Mouse (Mus musculus): ENCODE results near the gene Emilin1. TPM values are rescaled to one million over a fixed set of nuclear protein-coding genes. Genes with fewer than 3 reads are reported as not detected.

Gene Emilin1
- polyA plus RNA-seq (2015; fragmentation: Nextera tagmentation; extraction: Ambion mirVana), result 41.6 and 42.7 TPM in 2 replicates

DNA sequence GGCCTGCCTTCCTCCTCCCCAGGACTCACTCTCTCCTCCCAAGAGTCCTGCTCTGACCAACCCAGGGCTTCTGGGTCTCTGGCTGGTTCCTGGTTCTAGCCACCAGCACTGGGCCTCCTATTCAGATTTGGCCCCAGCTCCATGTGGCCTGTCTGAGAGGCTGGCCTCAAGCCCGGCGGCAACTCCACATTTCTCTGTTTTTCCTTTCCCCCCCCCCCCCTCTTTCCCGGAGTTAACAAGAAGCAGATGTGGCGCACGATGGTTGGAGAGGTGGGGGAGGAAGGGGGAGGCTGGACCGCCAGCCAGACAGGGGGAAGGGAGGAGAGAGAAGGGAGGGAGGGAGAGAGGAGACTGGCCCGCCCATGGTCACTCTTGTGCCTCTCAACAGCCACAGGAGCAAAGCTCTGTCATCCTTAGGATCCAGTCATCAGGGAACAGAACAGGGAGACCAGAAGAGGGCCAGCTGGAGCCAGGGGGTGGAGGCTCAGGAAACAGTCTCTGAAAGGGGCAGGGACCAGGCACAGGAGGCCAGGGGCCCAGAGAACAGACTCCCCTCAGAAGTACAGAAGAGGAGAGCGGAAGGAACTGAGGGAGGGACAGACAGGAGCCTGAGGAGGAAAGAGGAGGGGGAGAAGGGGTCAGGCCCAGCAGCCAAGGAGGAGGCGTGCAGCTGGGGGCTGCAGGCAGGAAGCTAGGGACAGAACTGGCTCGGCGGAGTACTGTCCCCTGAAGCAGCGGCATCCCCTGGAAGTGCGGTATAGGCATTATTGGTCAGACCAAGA is at the start of gene Emilin1:
Gene Emilin1, plus strand, starts transcription at position 343 of the 782 bp plus-strand sequence.
- H3K4me2 ChIP-seq, result peak within 1 kb of the TSS; percentile 67
- DNase-seq (no peak), ATAC-seq (ENCODE audit: low read depth) (peak; percentile 34)
- peaks cover 16% of the 10 kb centered on the region for H3K36me3 ChIP-seq
- 21% methylated on average over 13 of the region's 13 CpGs for WGBS (ENCODE audit: insufficient replicate concordance)
- H3K9ac ChIP-seq, result peak within 1 kb of the TSS; percentile 72
- H3K27me3 ChIP-seq, result no peaks in the 10 kb centered on the region
- H3K27ac ChIP-seq, result peak within 1 kb of the TSS; percentile 83
- H3K9me3 ChIP-seq (replicated peaks), result no peaks in the 10 kb centered on the region
- H3K4me3 ChIP-seq (replicated peaks), result peak within 1 kb of the TSS; percentile 59
- peaks cover 92% of the 10 kb centered on the region for H3K4me1 ChIP-seq (replicated peaks)

DNA sequence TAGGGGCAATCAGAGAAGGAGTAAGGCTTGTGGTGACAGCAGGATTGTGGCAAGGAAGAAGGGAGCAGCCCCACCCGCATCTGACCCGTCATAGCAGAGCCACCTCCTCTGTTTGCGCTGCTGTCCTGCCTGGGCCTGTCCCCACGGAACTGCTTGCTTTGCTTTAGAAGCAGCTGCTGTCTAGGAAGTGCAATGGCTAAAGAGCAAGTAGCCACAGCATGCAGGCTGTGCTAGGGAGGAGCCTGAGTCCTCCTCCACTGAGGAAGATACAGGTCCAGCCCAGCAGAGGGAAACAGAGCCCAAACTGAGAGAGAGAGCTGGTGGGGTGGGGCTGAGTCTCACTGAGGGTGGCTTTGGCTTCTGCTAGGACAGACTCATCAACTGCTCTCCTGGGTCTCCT is 49.4 kb upstream of the Emilin1 start:
- H3K36me3 ChIP-seq, result no peaks in the 10 kb centered on the region
- H3K4me1 ChIP-seq (replicated peaks), result peaks cover 3% of the 10 kb centered on the region
- peak; percentile 41; the same call in 1 of the 2 replicates for ATAC-seq (ENCODE audit: low read depth)
- no peak for DNase-seq
- H3K4me2 ChIP-seq, result no peak overlapping the region
- 32% methylated on average over 4 of the region's 4 CpGs for WGBS (ENCODE audit: insufficient replicate concordance)
- H3K4me3 ChIP-seq (replicated peaks), result no peak overlapping the region
- no peak overlapping the region for H3K27ac ChIP-seq
- no peak overlapping the region for H3K9ac ChIP-seq
- no peaks in the 10 kb centered on the region for H3K27me3 ChIP-seq
- H3K9me3 ChIP-seq (replicated peaks), result no peaks in the 10 kb centered on the region

GRCm38 (mm10) chr5:30864322-30864721 is 48.9 kb upstream of the Emilin1 start:
- no peaks in the 10 kb centered on the region for H3K27me3 ChIP-seq
- peaks cover 6% of the 10 kb centered on the region for H3K4me1 ChIP-seq (replicated peaks)
- no peak overlapping the region for H3K4me2 ChIP-seq
- no peak overlapping the region for H3K27ac ChIP-seq
- H3K4me3 ChIP-seq (replicated peaks), result no peak overlapping the region
- 32% methylated on average over 15 of the region's 15 CpGs for WGBS (ENCODE audit: insufficient replicate concordance)
- H3K9ac ChIP-seq, result no peak overlapping the region
- H3K9me3 ChIP-seq (replicated peaks), result no peaks in the 10 kb centered on the region
- DNase-seq (no peak), ATAC-seq (ENCODE audit: low read depth) (no peak)
- no peaks in the 10 kb centered on the region for H3K36me3 ChIP-seq

GRCm38 (mm10) chr5:30866871-30867270 is 46.3 kb upstream of the Emilin1 start:
- Histone ChIP-seq H3K27ac (no peak overlapping the region), H3K4me3 (replicated peaks) (no peak overlapping the region), H3K4me1 (replicated peaks) (peaks cover 25% of the 10 kb centered on the region), H3K9me3 (replicated peaks) (no peaks in the 10 kb centered on the region), H3K4me2 (no peak overlapping the region), H3K9ac (no peak overlapping the region), H3K27me3 (no peaks in the 10 kb centered on the region), H3K36me3 (peaks cover 15% of the 10 kb centered on the region)
- no peak for ATAC-seq (ENCODE audit: low read depth)
- 50% methylated on average over 3 of the region's 3 CpGs for WGBS (ENCODE audit: insufficient replicate concordance)
- no peak for DNase-seq

- no peak for DNase-seq
- no peaks in the 10 kb centered on the region for H3K27me3 ChIP-seq
- peaks cover 24% of the 10 kb centered on the region for H3K36me3 ChIP-seq
- H3K4me2 ChIP-seq, result peak within 1 kb of the TSS; percentile 89
- H3K4me3 ChIP-seq (replicated peaks), result no peak within 1 kb of the TSS
- ATAC-seq (ENCODE audit: low read depth), result no peak
- no peaks in the 10 kb centered on the region for H3K9me3 ChIP-seq (replicated peaks)
- H3K4me1 ChIP-seq (replicated peaks), result peaks cover 25% of the 10 kb centered on the region
- WGBS (ENCODE audit: insufficient replicate concordance), result 75% methylated on average over 3 of the region's 3 CpGs
- H3K9ac ChIP-seq, result 0 out of 2 replicates have a peak within 1 kb of the TSS, but pooled peaks have one; percentile 94
- H3K27ac ChIP-seq, result no peak within 1 kb of the TSS
Measured at GRCm38 (mm10) chr5:30867712-30868111, 45.5 kb upstream of the Emilin1 start, which contains the start of gene Tmem214. TSS of gene Tmem214 (plus strand) at chr5:30868012.

- Histone ChIP-seq H3K9ac (peak overlapping the region; percentile 94), H3K9me3 (replicated peaks) (no peaks in the 10 kb centered on the region), H3K27me3 (no peaks in the 10 kb centered on the region), H3K36me3 (peaks cover 36% of the 10 kb centered on the region), H3K4me1 (replicated peaks) (peaks cover 25% of the 10 kb centered on the region), H3K4me3 (replicated peaks) (peak overlapping the region; percentile 91), H3K4me2 (peak overlapping the region; percentile 89), H3K27ac (no peak overlapping the region)
- no peak for DNase-seq
- no peak for ATAC-seq (ENCODE audit: low read depth)
- 26% methylated on average over 9 of the region's 9 CpGs for WGBS (ENCODE audit: insufficient replicate concordance)
Measured at GRCm38 (mm10) chr5:30868981-30869380, 44.2 kb upstream of the Emilin1 start.

- H3K9me3 ChIP-seq (replicated peaks), result no peaks in the 10 kb centered on the region
- peaks cover 25% of the 10 kb centered on the region for H3K4me1 ChIP-seq (replicated peaks)
- H3K4me2 ChIP-seq, result peak overlapping the region; percentile 89
- H3K36me3 ChIP-seq, result peaks cover 42% of the 10 kb centered on the region
- ATAC-seq (ENCODE audit: low read depth) (peak; percentile 95), DNase-seq (peak; percentile 85)
- H3K4me3 ChIP-seq (replicated peaks), result peak overlapping the region; percentile 91
- WGBS (ENCODE audit: insufficient replicate concordance), result under 1% methylated on average over 63 of the region's 63 CpGs
- H3K27me3 ChIP-seq, result no peaks in the 10 kb centered on the region
- peak overlapping the region; percentile 94 for H3K9ac ChIP-seq
- peak overlapping the region; percentile 78 for H3K27ac ChIP-seq
Measured at GRCm38 (mm10) chr5:30869405-30870130, 43.6 kb upstream of the Emilin1 start.

GRCm38 (mm10) chr5:30870131-30870406 is 43.1 kb upstream of the Emilin1 start:
- Histone ChIP-seq H3K36me3 (peaks cover 47% of the 10 kb centered on the region), H3K27ac (peak overlapping the region; percentile 78), H3K9ac (peak overlapping the region; percentile 94), H3K9me3 (replicated peaks) (no peaks in the 10 kb centered on the region), H3K4me3 (replicated peaks) (peak overlapping the region; percentile 91), H3K4me1 (replicated peaks) (peaks cover 25% of the 10 kb centered on the region), H3K27me3 (no peaks in the 10 kb centered on the region), H3K4me2 (peak overlapping the region; percentile 89)
- ATAC-seq (ENCODE audit: low read depth) (no peak), DNase-seq (no peak)
- 15% methylated on average over 2 of the region's 2 CpGs for WGBS (ENCODE audit: insufficient replicate concordance)

GRCm38 (mm10) chr5:30872574-30872973 is 40.6 kb upstream of the Emilin1 start:
- no peak for ATAC-seq (ENCODE audit: low read depth)
- 86% methylated on average over 9 of the region's 9 CpGs for WGBS (ENCODE audit: insufficient replicate concordance)
- peaks cover 25% of the 10 kb centered on the region for H3K4me1 ChIP-seq (replicated peaks)

DNA sequence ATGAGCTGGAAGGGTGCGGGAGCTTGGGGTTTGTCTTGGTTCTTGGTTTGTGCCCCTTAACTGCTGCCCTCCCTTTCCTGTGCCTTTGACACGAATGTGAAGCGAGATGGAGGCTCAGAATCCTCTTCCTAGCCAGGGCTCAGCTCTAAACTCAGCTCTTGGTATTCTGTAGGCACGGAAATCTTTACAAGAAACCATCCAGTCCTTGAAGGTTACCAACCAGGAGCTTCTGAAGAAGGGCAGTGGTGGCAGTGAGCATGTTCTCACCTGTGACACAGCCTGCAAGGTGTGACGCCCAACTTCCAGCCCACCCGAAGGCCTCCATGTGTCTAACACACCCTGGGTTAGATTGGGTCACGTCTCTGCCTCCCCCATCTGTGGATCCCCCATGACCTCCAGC is 38.8 kb upstream of the Emilin1 start:
- DNase-seq (no peak), ATAC-seq (ENCODE audit: low read depth) (no peak)
- no peak overlapping the region for H3K27ac ChIP-seq
- H3K4me1 ChIP-seq (replicated peaks), result peaks cover 19% of the 10 kb centered on the region
- H3K36me3 ChIP-seq, result peaks cover 78% of the 10 kb centered on the region
- no peaks in the 10 kb centered on the region for H3K9me3 ChIP-seq (replicated peaks)
- no peaks in the 10 kb centered on the region for H3K27me3 ChIP-seq
- H3K9ac ChIP-seq, result no peak overlapping the region
- no peak overlapping the region for H3K4me2 ChIP-seq
- 80% methylated on average over 7 of the region's 7 CpGs for WGBS (ENCODE audit: insufficient replicate concordance)
- H3K4me3 ChIP-seq (replicated peaks), result no peak overlapping the region

More at GRCm38 (mm10) chr5:30872574-30872973, 40.6 kb upstream of the Emilin1 start:
- Histone ChIP-seq H3K27me3 (no peaks in the 10 kb centered on the region), H3K9ac (no peak overlapping the region), H3K27ac (no peak overlapping the region), H3K9me3 (replicated peaks) (no peaks in the 10 kb centered on the region), H3K4me2 (no peak overlapping the region), H3K4me3 (replicated peaks) (no peak overlapping the region), H3K36me3 (peaks cover 72% of the 10 kb centered on the region)
- no peak for DNase-seq

DNA sequence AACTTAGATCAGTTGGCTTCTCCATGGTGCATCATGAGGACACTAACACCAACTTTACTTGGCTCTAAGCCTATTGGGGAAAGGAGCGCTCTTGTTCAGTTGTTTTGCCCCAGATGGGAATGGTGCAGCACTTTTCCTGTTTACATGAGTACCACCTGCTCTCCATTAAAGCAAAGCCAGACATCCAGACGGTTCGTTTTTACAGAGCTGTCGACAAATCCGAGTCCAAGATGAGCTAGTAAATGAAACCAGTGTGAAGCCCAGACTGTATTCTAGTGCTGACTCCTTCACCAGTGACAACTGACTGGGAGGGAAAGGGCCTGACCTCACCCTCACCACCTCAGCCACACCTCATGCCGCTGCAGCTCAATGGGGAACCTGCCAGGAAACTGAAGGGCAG is 34.6 kb upstream of the Emilin1 start:
- H3K4me1 ChIP-seq (replicated peaks), result no peaks in the 10 kb centered on the region
- WGBS (ENCODE audit: insufficient replicate concordance), result 59% methylated on average over 6 of the region's 6 CpGs
- no peak overlapping the region for H3K4me3 ChIP-seq (replicated peaks)
- DNase-seq (no peak), ATAC-seq (ENCODE audit: low read depth) (no peak)
- H3K27me3 ChIP-seq, result no peaks in the 10 kb centered on the region
- H3K9ac ChIP-seq, result no peak overlapping the region
- H3K27ac ChIP-seq, result no peak overlapping the region
- H3K4me2 ChIP-seq, result no peak overlapping the region
- H3K9me3 ChIP-seq (replicated peaks), result no peaks in the 10 kb centered on the region
- peaks cover 46% of the 10 kb centered on the region for H3K36me3 ChIP-seq

Measured in liver, embryonic 13.5 days (tissue).